Mouse (Mus musculus) megakaryocyte progenitor cell, adult 5-6 weeks (primary cell): Measurements from ENCODE around the gene Cldn34c4. TPM values are rescaled to one million over a fixed set of nuclear protein-coding genes. Genes with fewer than 3 reads are reported as not detected.

Source experiments
- ATAC-seq: replicated peaks from 2 replicates; pipeline ENCODE4 v1.8.0; 2016; ENCODE audit warnings: mild to moderate bottlenecking, moderate TSS enrichment, inconsistent platforms; ENCODE audit not compliant: poor library complexity
- total RNA-seq, 2 experiments: library from RNA; stranded (forward) in 1 of 2; stranded (reverse) in 1 of 2; fragments of 157-497, 149-512 nt in 1 of 2; fragments of 200-1000 nt in 1 of 2; gene quantifications; 2 replicates each; pipeline versions ENCODE4 v1.2.3 to v1.2.4; 2015 to 2017

The Cldn34c4 gene
- total RNA-seq (2015) (not detected in 2 replicates), total RNA-seq (2017) (not detected in 2 replicates)

- no peak for ATAC-seq
Measured at GRCm38 (mm10) chrX:127736454-127736853, at the start of gene Cldn34c4. Cldn34c4 (minus strand) TSS chrX:127736554.

- no peak for ATAC-seq
Measured at GRCm38 (mm10) chrX:127747062-127747461, 10.7 kb upstream of the Cldn34c4 start.
